Mouse (Mus musculus) megakaryocyte, embryonic 14.5 days (primary cell): ENCODE measurements around the gene Epb41. TPM values are rescaled to one million over a fixed set of nuclear protein-coding genes. Genes with fewer than 3 reads are reported as not detected.

Source experiments
- H3K27me3 ChIP-seq: replicated peaks from 2 replicates; pipeline ENCODE3; 2012; ENCODE audit warnings: inconsistent platforms
- H3K36me3 ChIP-seq: replicated peaks from 2 replicates; pipeline ENCODE3; 2012; ENCODE audit warnings: low read length, inconsistent platforms, mixed read lengths
- H3K4me1 ChIP-seq: 2 replicates; pipeline ENCODE4 v1.6.1; 2012; ENCODE audit warnings: inconsistent platforms
- H3K4me3 ChIP-seq: replicated peaks from 2 replicates; pipeline ENCODE3; 2012; ENCODE audit warnings: moderate library complexity, mild to moderate bottlenecking, inconsistent platforms
- H3K9me3 ChIP-seq: 2 replicates; pipeline ENCODE4 v1.6.1; 2012; ENCODE audit warnings: inconsistent platforms
- FLI1 ChIP-seq: IDR thresholded peaks from 2 replicates; pipeline ENCODE4 v1.6.1; 2012; ENCODE audit warnings: low read length, inconsistent platforms, mixed read lengths
- GATA1 ChIP-seq: IDR thresholded peaks from 3 replicates; pipeline ENCODE4 v1.6.1; 2012; ENCODE audit warnings: mixed read lengths, low read length, inconsistent platforms, borderline replicate concordance
- polyA plus RNA-seq: library from polyadenylated mRNA; stranded (reverse); fragments of >175 nt; gene quantifications from 2 replicates; pipeline ENCODE4 v1.2.3, GENCODE M21; 2012; ENCODE audit warnings: low replicate concordance; ENCODE audit not compliant: insufficient read depth

Epb41 gene
- polyA plus RNA-seq, 1 experiment = 122 TPM

GRCm38 (mm10) chr4:131982881-131983538 is 92.1 kb downstream of the Epb41 start:
- Histone ChIP-seq H3K4me1 (peaks cover 11% of the 10 kb centered on the region), H3K4me3 (no peak overlapping the region), H3K9me3 (no peaks in the 10 kb centered on the region), H3K36me3 (peaks cover 98% of the 10 kb centered on the region), H3K27me3 (no peaks in the 10 kb centered on the region)
- TF ChIP-seq FLI1 (no peak), GATA1 (no peak)

GRCm38 (mm10) chr4:131981755-131982154 is 93.4 kb downstream of the Epb41 start:
- H3K27me3 ChIP-seq = no peaks in the 10 kb centered on the region
- peaks cover 11% of the 10 kb centered on the region for H3K4me1 ChIP-seq
- H3K9me3 ChIP-seq = no peaks in the 10 kb centered on the region
- peaks cover 98% of the 10 kb centered on the region for H3K36me3 ChIP-seq
- TF ChIP-seq FLI1 (no peak), GATA1 (no peak)
- no peak overlapping the region for H3K4me3 ChIP-seq

DNA sequence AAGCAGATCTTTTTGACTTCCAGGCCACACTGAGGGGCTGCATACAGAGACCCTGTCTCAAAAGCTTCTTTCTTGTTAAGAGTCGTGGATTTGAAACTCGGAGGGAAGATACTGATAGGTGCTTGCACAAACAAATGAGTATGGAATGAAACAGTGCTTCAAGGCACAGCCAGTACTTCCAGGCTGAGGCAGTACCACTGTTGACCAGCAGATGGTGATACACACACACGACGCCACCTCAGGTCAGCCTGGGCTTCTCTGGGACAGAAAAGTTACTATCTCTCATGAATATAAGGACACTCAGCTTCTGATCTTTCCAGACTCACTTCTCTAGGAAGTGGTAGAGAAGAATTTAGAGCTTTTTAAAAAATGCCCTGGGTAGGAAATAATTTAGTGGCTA is 97.9 kb downstream of the Epb41 start:
- peaks cover 11% of the 10 kb centered on the region for H3K4me1 ChIP-seq
- TF ChIP-seq GATA1 (no peak), FLI1 (no peak)
- no peaks in the 10 kb centered on the region for H3K27me3 ChIP-seq
- no peaks in the 10 kb centered on the region for H3K9me3 ChIP-seq
- no peak overlapping the region for H3K4me3 ChIP-seq
- peaks cover 98% of the 10 kb centered on the region for H3K36me3 ChIP-seq

- peaks cover 100% of the 10 kb centered on the region for H3K36me3 ChIP-seq
- no peaks in the 10 kb centered on the region for H3K9me3 ChIP-seq
- H3K4me3 ChIP-seq = no peak overlapping the region
- TF ChIP-seq FLI1 = no peak
- TF ChIP-seq GATA1 = no peak
- H3K27me3 ChIP-seq = no peaks in the 10 kb centered on the region
- H3K4me1 ChIP-seq = no peaks in the 10 kb centered on the region; the same call in 1 of the 2 replicates
These were observed 104.8 kb downstream of the Epb41 start for GRCm38 (mm10) chr4:131970244-131970853.

DNA sequence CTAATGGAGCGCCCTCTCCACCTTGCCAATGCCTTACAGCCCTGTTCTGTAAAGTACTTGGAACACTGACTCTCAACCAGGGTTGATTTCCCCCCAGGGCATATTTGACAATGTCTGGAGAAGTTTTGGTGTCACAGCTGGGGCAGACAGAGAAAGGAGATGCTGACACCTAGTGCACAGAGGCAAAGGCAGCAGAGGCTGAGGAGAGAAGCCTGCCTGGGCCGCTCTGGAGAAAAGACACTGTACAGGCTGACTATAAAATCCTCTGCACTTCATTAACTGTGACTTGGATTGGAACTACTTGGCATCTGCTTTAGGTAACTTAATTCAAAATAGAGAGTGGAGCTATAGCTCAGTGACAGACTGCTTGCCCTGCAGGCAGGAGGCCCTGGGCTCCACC is 106.2 kb downstream of the Epb41 start:
- no peaks in the 10 kb centered on the region; the same call in 1 of the 2 replicates for H3K4me1 ChIP-seq
- H3K27me3 ChIP-seq = no peaks in the 10 kb centered on the region
- peaks cover 100% of the 10 kb centered on the region for H3K36me3 ChIP-seq
- no peaks in the 10 kb centered on the region for H3K9me3 ChIP-seq
- TF ChIP-seq GATA1 = no peak
- no peak overlapping the region for H3K4me3 ChIP-seq

DNA sequence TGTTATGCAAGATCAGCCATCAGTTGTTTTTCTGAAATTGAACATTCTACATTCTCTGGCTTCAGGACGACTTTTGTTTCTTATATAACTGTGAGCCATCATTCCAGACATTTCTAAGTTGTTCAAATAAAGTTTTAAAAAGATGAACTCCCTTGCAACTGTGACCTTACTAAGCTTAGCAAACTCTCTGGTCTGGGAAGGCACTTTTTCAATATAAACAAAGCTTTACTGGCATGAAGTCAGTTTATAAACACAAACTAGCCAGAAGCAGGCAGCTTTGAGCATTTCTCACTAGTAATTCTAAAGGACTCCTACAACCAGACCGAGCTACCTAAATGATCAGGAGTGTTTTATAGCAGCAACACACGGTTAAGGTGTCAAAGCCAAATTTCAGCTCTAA is 118.0 kb downstream of the Epb41 start:
- Histone ChIP-seq H3K4me3 (no peak overlapping the region), H3K4me1 (no peaks in the 10 kb centered on the region), H3K27me3 (no peaks in the 10 kb centered on the region), H3K9me3 (no peaks in the 10 kb centered on the region), H3K36me3 (peaks cover 98% of the 10 kb centered on the region)
- TF ChIP-seq FLI1 (no peak), GATA1 (no peak)

DNA sequence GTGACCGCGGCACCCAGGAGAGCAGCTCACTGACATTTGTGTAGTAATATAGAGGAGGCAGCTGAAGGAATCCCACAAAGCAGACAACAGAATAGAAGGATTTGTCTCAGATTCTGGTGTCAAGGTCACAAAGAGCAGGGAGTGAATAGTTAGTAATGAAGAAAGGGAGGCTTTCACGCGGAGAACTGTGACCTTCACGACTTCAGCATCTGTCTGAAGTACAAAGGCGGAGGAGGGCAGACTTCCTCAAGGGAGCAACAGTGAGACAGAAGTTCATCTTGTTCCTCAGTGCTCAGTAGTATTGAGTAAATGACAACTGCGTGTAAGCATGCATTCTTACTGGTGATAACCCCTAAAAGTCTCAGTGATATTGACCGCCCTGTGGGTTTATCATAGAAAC is 124.5 kb downstream of the Epb41 start:
- no peaks in the 10 kb centered on the region for H3K27me3 ChIP-seq
- H3K4me1 ChIP-seq = 0 out of 2 replicates have a peak, but pooled peaks cover 11% of the 10 kb centered on the region
- H3K4me3 ChIP-seq = no peak overlapping the region
- H3K36me3 ChIP-seq = peaks cover 97% of the 10 kb centered on the region
- TF ChIP-seq FLI1 (no peak), GATA1 (no peak)
- no peaks in the 10 kb centered on the region for H3K9me3 ChIP-seq

DNA sequence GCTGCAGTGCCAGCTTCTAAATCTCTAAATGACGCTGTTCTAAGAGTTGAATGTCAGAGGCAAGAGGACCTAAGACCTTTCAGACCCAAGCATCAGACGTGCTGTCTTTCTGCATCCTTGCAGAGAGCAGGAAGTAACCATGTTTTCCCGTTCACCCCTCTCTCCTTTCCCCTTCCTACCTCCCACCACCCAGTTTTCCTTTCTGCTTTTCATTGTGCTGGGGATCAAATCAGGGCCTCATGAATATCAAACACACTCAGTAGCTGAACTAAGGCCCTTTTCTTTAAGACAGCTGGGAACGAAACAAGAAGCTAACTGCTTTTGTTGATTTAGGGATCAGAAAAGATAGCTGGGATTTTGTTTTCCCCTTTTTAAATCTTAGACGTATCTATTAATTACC is 125.2 kb downstream of the Epb41 start:
- peaks cover 97% of the 10 kb centered on the region for H3K36me3 ChIP-seq
- TF ChIP-seq FLI1 (no peak), GATA1 (no peak)

DNA sequence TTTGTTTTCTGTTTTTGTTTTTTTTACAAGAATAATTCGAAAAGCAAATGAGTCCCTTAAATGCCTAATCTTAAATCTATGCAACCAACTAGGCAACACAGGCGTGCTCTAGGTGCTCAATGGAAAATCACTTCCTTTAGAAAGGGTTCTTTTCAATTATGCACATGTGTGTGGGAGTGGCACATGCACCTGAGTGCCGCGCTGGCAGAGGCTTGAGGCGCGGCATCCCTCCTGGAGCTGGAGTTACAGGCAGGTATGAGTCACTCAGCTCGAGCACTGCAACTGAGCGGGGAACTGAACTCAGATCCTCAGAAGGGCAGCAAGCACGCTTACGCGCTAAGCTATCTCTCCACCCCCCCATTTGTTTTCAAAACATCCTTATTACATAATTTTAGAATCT is 127.3 kb downstream of the Epb41 start:
- TF ChIP-seq GATA1 (no peak), FLI1 (no peak)
- H3K36me3 ChIP-seq = peaks cover 97% of the 10 kb centered on the region
- no peaks in the 10 kb centered on the region for H3K9me3 ChIP-seq
- H3K27me3 ChIP-seq = no peaks in the 10 kb centered on the region
- peaks cover 11% of the 10 kb centered on the region; the same call in 1 of the 2 replicates for H3K4me1 ChIP-seq
- no peak overlapping the region for H3K4me3 ChIP-seq

More for the DNA sequence above, 125.2 kb downstream of the Epb41 start:
- H3K4me3 ChIP-seq = no peak overlapping the region
- H3K9me3 ChIP-seq = no peaks in the 10 kb centered on the region
- peaks cover 11% of the 10 kb centered on the region; the same call in 1 of the 2 replicates for H3K4me1 ChIP-seq
- no peaks in the 10 kb centered on the region for H3K27me3 ChIP-seq

GRCm38 (mm10) chr4:131940846-131941245 is 134.3 kb downstream of the Epb41 start:
- Histone ChIP-seq H3K9me3 (no peaks in the 10 kb centered on the region), H3K27me3 (no peaks in the 10 kb centered on the region), H3K4me1 (peaks cover 13% of the 10 kb centered on the region), H3K36me3 (peaks cover 98% of the 10 kb centered on the region), H3K4me3 (no peak overlapping the region)
- TF ChIP-seq GATA1 (no peak), FLI1 (no peak)
